ENCODE assay signal across 12 mouse cellular contexts in genomic region chr14:51095736-51096524, GRCm38 (mm10). TPM values are rescaled to one million over a fixed set of nuclear protein-coding genes. Genes with fewer than 3 reads are reported as not detected.
DNase-seq lines count a peak whose midpoint lies in the region; ATAC-seq and TF ChIP-seq lines count a peak whose summit lies in the region.
"Had no signal": no experiment of that assay in that cellular context is flagged by ENCODE, and none has a peak within 500 bp of the region (broad histone marks: within the 10 kb centered on the region; RNA-seq: fewer than 3 reads in every experiment).

No protein-coding gene starts in this region.

- no peaks in the 10 kb centered on the region; the same call in 1 of the 2 replicates for H3K4me1 ChIP-seq in kidney, adult 2 months (ENCODE audit: control insufficient read depth, insufficient read depth, low read length)
- peaks cover 7 to 26% of the 10 kb centered on the region in 2 experiments for H3K4me1 ChIP-seq in liver, embryonic 14.5 days (replicated peaks; ENCODE audit: control insufficient read depth in 2 of 2, insufficient read depth in 2 of 2, low read length in 1 of 2)
- H3K4me1 ChIP-seq in hindbrain, embryonic 11.5 days (replicated peaks; ENCODE audit: control insufficient read depth, insufficient read depth, low read length): no peaks in the 10 kb centered on the region

- TF ChIP-seq CTCF in kidney, adult 2 months (conservative IDR thresholded peaks at IDR 0.05; ENCODE audit: insufficient read depth, insufficient read length, low read depth, low read length): no peak
- TF ChIP-seq CTCF in liver, embryonic 14.5 days (IDR thresholded peaks at IDR 0.05; ENCODE audit: low read depth): no peak

- H3K9me3 ChIP-seq in liver, embryonic 14.5 days (ENCODE audit: control insufficient read depth, low read length): no peaks in the 10 kb centered on the region
- H3K9me3 ChIP-seq in hindbrain, embryonic 11.5 days (ENCODE audit: control insufficient read depth, low read length): no peaks in the 10 kb centered on the region
- H3K9me3 ChIP-seq: midbrain, embryonic 15.5 days had no signal

- no peak overlapping the region for H3K4me3 ChIP-seq in kidney, adult 2 months (ENCODE audit: insufficient read depth, low read depth, low read length)
- no peak overlapping the region for H3K4me3 ChIP-seq in liver, embryonic 14.5 days (ENCODE audit: insufficient read depth in 1 of 2, low read depth in 2 of 2, low read length in 2 of 2)
- no peak overlapping the region for H3K4me3 ChIP-seq in macrophage (ENCODE audit: inconsistent target)
- H3K4me3 ChIP-seq in hindbrain, embryonic 11.5 days (ENCODE audit: low read depth, low read length): no peak overlapping the region
- H3K4me3 ChIP-seq: midbrain, embryonic 15.5 days had no signal

- WGBS in kidney, adult 2 months: 33% methylated on average over 9 of the region's 9 CpGs
- 42% methylated on average over 9 of the region's 9 CpGs for WGBS in liver, embryonic 14.5 days (ENCODE audit: insufficient replicate concordance)
- 45% methylated on average over 9 of the region's 9 CpGs for WGBS in macrophage (ENCODE audit: missing documents)
- WGBS in hindbrain, embryonic 11.5 days: 77% methylated on average over 9 of the region's 9 CpGs

- peak; percentile 76 for DNase-seq in kidney, adult 2 months
- no peak for DNase-seq in liver, embryonic 14.5 days (ENCODE audit: low read depth in 3 of 3, low spot score in 3 of 3)
- DNase-seq in hindbrain, embryonic 11.5 days (ENCODE audit: low spot score): no peak
- DNase-seq in adrenal gland, postnatal 14 days: no peak
- DNase-seq in heart, postnatal 10 days: no peak
- no peak for DNase-seq in gastrocnemius, adult 8-10 months (ENCODE audit: low spot score in 2 of 2)

- peak; percentile 23 for ATAC-seq in common myeloid progenitor, adult 5-6 weeks (replicated peaks; ENCODE audit: low read depth, poor library complexity, severe bottlenecking)
- ATAC-seq in liver, embryonic 14.5 days (ENCODE audit: insufficient read depth): peak; percentile 34; the same call in 1 of the 2 replicates
- ATAC-seq in hindbrain, embryonic 11.5 days (ENCODE audit: low FRiP score): no peak
- ATAC-seq: midbrain, embryonic 15.5 days had no signal

- no peaks in the 10 kb centered on the region for H3K36me3 ChIP-seq in kidney, adult 2 months (ENCODE audit: control insufficient read depth, insufficient read depth, low read length)
- no peaks in the 10 kb centered on the region for H3K36me3 ChIP-seq in liver, embryonic 14.5 days (replicated peaks; ENCODE audit: control insufficient read depth, insufficient read depth, low read depth)
- H3K36me3 ChIP-seq in macrophage (ENCODE audit: inconsistent target): no peaks in the 10 kb centered on the region
- H3K36me3 ChIP-seq in hindbrain, embryonic 11.5 days (ENCODE audit: control insufficient read depth, insufficient read depth, low read length): no peaks in the 10 kb centered on the region
- H3K36me3 ChIP-seq: midbrain, embryonic 15.5 days had no signal

- no peak for TF ChIP-seq EP300 in liver, embryonic 14.5 days (IDR thresholded peaks at IDR 0.05; ENCODE audit: low read depth)

- no peaks in the 10 kb centered on the region for H3K27me3 ChIP-seq in kidney, adult 2 months (replicated peaks; ENCODE audit: control insufficient read depth, insufficient read depth, low read length)
- no peaks in the 10 kb centered on the region for H3K27me3 ChIP-seq in liver, embryonic 14.5 days (ENCODE audit: control insufficient read depth, insufficient read depth, low read length)
- no peaks in the 10 kb centered on the region for H3K27me3 ChIP-seq in hindbrain, embryonic 11.5 days (ENCODE audit: control insufficient read depth, insufficient read depth, low read length)
- H3K27me3 ChIP-seq: midbrain, embryonic 15.5 days had no signal

- no peak overlapping the region; the same call in 1 of the 2 replicates for H3K4me2 ChIP-seq in liver, embryonic 14.5 days (ENCODE audit: low read depth)
- H3K4me2 ChIP-seq in hindbrain, embryonic 11.5 days (replicated peaks; ENCODE audit: low read depth, low read length): no peak overlapping the region
- H3K4me2 ChIP-seq: heart, embryonic 11.5 days; midbrain, embryonic 15.5 days had no signal

- H3K79me2 ChIP-seq in macrophage (ENCODE audit: inconsistent target): peaks cover 67% of the 10 kb centered on the region

- H3K9ac ChIP-seq in liver, embryonic 14.5 days (replicated peaks): no peak overlapping the region
- H3K9ac ChIP-seq in hindbrain, embryonic 11.5 days (ENCODE audit: low read depth, low read length): no peak overlapping the region
- H3K9ac ChIP-seq: midbrain, embryonic 15.5 days had no signal

- H3K27ac ChIP-seq in kidney, adult 2 months (ENCODE audit: insufficient read depth, low read depth, low read length): no peak overlapping the region
- H3K27ac ChIP-seq in liver, embryonic 14.5 days: no peak overlapping the region
- peak overlapping the region; percentile 98 for H3K27ac ChIP-seq in macrophage
- H3K27ac ChIP-seq in hindbrain, embryonic 11.5 days (ENCODE audit: low read depth, low read length): no peak overlapping the region
- H3K27ac ChIP-seq: midbrain, embryonic 15.5 days had no signal

- no peak for TF ChIP-seq POLR2A in kidney, adult 2 months (IDR thresholded peaks at IDR 0.05; ENCODE audit: low read depth, low read length)

- intact Hi-C loops in heart, postnatal 10 days (cut with DNase I): no loop called here

RNA-seq across cellular contexts. Expression of gene Ang, which starts 5.0 kb away (rescaled TPM):
- 1.1 TPM in 1 of 2 replicates, not detected in the other for total RNA-seq in common myeloid progenitor, adult 5-6 weeks (2017)
- polyA plus RNA-seq in kidney, adult 2 months (2012; rRNA removed): 4.7 and 5.1 TPM in 2 replicates
- polyA plus RNA-seq in liver, embryonic 14.5 days (2012; rRNA removed): 3.3 and 3.4 TPM in 2 replicates
- 5.4 and 7.1 TPM in 2 replicates for polyA plus RNA-seq in liver, embryonic 14.5 days (2014; fragmentation: Nextera tagmentation; extraction: Ambion mirVana)
- total RNA-seq in macrophage (2018; cell fraction: chromatin; rRNA removed): 10 to 100 TPM in 4 of 26 experiments, 1 to 10 TPM in 21, not detected in 1; 1.2 to 19.8 (median 5.1) TPM
- total RNA-seq in macrophage (2018; cell fraction: cytosol; rRNA removed): 10 to 100 TPM; 11.7 to 37.1 (median 18.0) TPM
- 10 to 100 TPM in 18 of 26 experiments, 1 to 10 TPM in 8; 4.6 to 33.5 (median 11.8) TPM for total RNA-seq in macrophage (2018; cell fraction: nucleus; rRNA removed)
- 15.6 to 41.8 TPM (median 23.3 TPM) in 3 replicates for polyA plus RNA-seq in macrophage (2018)
- 2.8 and 3.0 TPM in 2 replicates for polyA plus RNA-seq in hindbrain, embryonic 11.5 days (2014; fragmentation: Nextera tagmentation; extraction: Ambion mirVana)
- 6.0 and 37.1 TPM in 2 replicates for total RNA-seq in adrenal gland, postnatal 14 days (2021)
- 1 to 10 TPM; 3.2 to 4.0 TPM for total RNA-seq in heart, postnatal 10 days (2021)
- 1 to 10 TPM; 1.2 to 3.0 (median 1.6) TPM for total RNA-seq in gastrocnemius, adult 8-10 months (2022)

RNA-seq across cellular contexts. Expression of gene Rnase4, which starts 5.1 kb away (rescaled TPM):
- 0.82 and 2.5 TPM in 2 replicates for total RNA-seq in common myeloid progenitor, adult 5-6 weeks (2017)
- 35.1 and 41.2 TPM in 2 replicates for polyA plus RNA-seq in kidney, adult 2 months (2012; rRNA removed)
- 12.8 and 15.0 TPM in 2 replicates for polyA plus RNA-seq in liver, embryonic 14.5 days (2012; rRNA removed)
- polyA plus RNA-seq in liver, embryonic 14.5 days (2014; fragmentation: Nextera tagmentation; extraction: Ambion mirVana): 20.2 and 21.9 TPM in 2 replicates
- total RNA-seq in macrophage (2018; cell fraction: chromatin; rRNA removed): 10 to 100 TPM in 5 of 26 experiments, 1 to 10 TPM in 18, under 1 TPM in 3; 0.58 to 32.5 (median 4.5) TPM
- 100 to 1,000 TPM in 11 of 26 experiments, 10 to 100 TPM in 15; 48.9 to 175 (median 76.0) TPM for total RNA-seq in macrophage (2018; cell fraction: cytosol; rRNA removed)
- total RNA-seq in macrophage (2018; cell fraction: nucleus; rRNA removed): 10 to 100 TPM; 11.5 to 94.0 (median 37.5) TPM
- 71.8 to 173 TPM (median 117 TPM) in 3 replicates for polyA plus RNA-seq in macrophage (2018)
- polyA plus RNA-seq in hindbrain, embryonic 11.5 days (2014; fragmentation: Nextera tagmentation; extraction: Ambion mirVana): 17.3 and 19.2 TPM in 2 replicates
- total RNA-seq in adrenal gland, postnatal 14 days (2021): 56.5 and 131 TPM in 2 replicates
- total RNA-seq in heart, postnatal 10 days (2021): 10 to 100 TPM; 45.4 to 46.9 TPM
- 10 to 100 TPM; 17.3 to 32.3 (median 23.6) TPM for total RNA-seq in gastrocnemius, adult 8-10 months (2022)

RNA-seq across cellular contexts. Expression of gene Eddm3b, which starts 18.3 kb away (rescaled TPM):
- not detected in 2 replicates for total RNA-seq in common myeloid progenitor, adult 5-6 weeks (2017)
- polyA plus RNA-seq in kidney, adult 2 months (2012; rRNA removed): 0.42 and 0.64 TPM in 2 replicates
- polyA plus RNA-seq in liver, embryonic 14.5 days (2012; rRNA removed): not detected in 2 replicates
- not detected in 2 replicates for polyA plus RNA-seq in liver, embryonic 14.5 days (2014; fragmentation: Nextera tagmentation; extraction: Ambion mirVana)
- not detected for total RNA-seq in macrophage (2018; cell fraction: chromatin; rRNA removed)
- under 1 TPM in 1 of 26 experiments, not detected in 25; 0.11 TPM for total RNA-seq in macrophage (2018; cell fraction: cytosol; rRNA removed)
- total RNA-seq in macrophage (2018; cell fraction: nucleus; rRNA removed): not detected
- polyA plus RNA-seq in macrophage (2018): not detected in 3 replicates
- 0.15 and 0.24 TPM in 2 replicates for polyA plus RNA-seq in hindbrain, embryonic 11.5 days (2014; fragmentation: Nextera tagmentation; extraction: Ambion mirVana)
- total RNA-seq in adrenal gland, postnatal 14 days (2021): not detected in 2 replicates
- not detected for total RNA-seq in heart, postnatal 10 days (2021)
- not detected for total RNA-seq in gastrocnemius, adult 8-10 months (2022)
- total RNA-seq: left cerebral cortex, postnatal 25 days had no signal
- polyA plus RNA-seq: forebrain, embryonic 11.5 days; heart, embryonic 11.5 days; midbrain, embryonic 15.5 days had no signal

RNA-seq across cellular contexts. Expression of gene Olfr750, which starts 21.7 kb away (rescaled TPM):
- not detected in 2 replicates for total RNA-seq in common myeloid progenitor, adult 5-6 weeks (2017)
- not detected in 2 replicates for polyA plus RNA-seq in kidney, adult 2 months (2012; rRNA removed)
- not detected in 2 replicates for polyA plus RNA-seq in liver, embryonic 14.5 days (2012; rRNA removed)
- not detected in 2 replicates for polyA plus RNA-seq in liver, embryonic 14.5 days (2014; fragmentation: Nextera tagmentation; extraction: Ambion mirVana)
- not detected for total RNA-seq in macrophage (2018; cell fraction: chromatin; rRNA removed)
- not detected for total RNA-seq in macrophage (2018; cell fraction: cytosol; rRNA removed)
- total RNA-seq in macrophage (2018; cell fraction: nucleus; rRNA removed): not detected
- polyA plus RNA-seq in macrophage (2018): not detected in 3 replicates
- not detected in 2 replicates for polyA plus RNA-seq in hindbrain, embryonic 11.5 days (2014; fragmentation: Nextera tagmentation; extraction: Ambion mirVana)
- total RNA-seq in adrenal gland, postnatal 14 days (2021): not detected in 2 replicates
- not detected for total RNA-seq in heart, postnatal 10 days (2021)
- total RNA-seq in gastrocnemius, adult 8-10 months (2022): not detected
- total RNA-seq: left cerebral cortex, postnatal 25 days had no signal
- polyA plus RNA-seq: forebrain, embryonic 11.5 days; heart, embryonic 11.5 days had no signal

RNA-seq across cellular contexts. Expression of gene Rnase6, which starts 27.8 kb away (rescaled TPM):
- 49.7 and 62.1 TPM in 2 replicates for total RNA-seq in common myeloid progenitor, adult 5-6 weeks (2017)
- polyA plus RNA-seq in kidney, adult 2 months (2012; rRNA removed): 3.4 and 8.5 TPM in 2 replicates
- 1.9 and 2.8 TPM in 2 replicates for polyA plus RNA-seq in liver, embryonic 14.5 days (2012; rRNA removed)
- 3.6 TPM in 2 replicates for polyA plus RNA-seq in liver, embryonic 14.5 days (2014; fragmentation: Nextera tagmentation; extraction: Ambion mirVana)
- 1 to 10 TPM in 9 of 26 experiments, under 1 TPM in 8, not detected in 9; 0.25 to 4.6 (median 1.0) TPM for total RNA-seq in macrophage (2018; cell fraction: chromatin; rRNA removed)
- total RNA-seq in macrophage (2018; cell fraction: cytosol; rRNA removed): 10 to 100 TPM in 18 of 26 experiments, 1 to 10 TPM in 8; 5.1 to 18.7 (median 13.1) TPM
- 10 to 100 TPM in 7 of 26 experiments, 1 to 10 TPM in 18, under 1 TPM in 1; 0.89 to 20.6 (median 6.0) TPM for total RNA-seq in macrophage (2018; cell fraction: nucleus; rRNA removed)
- polyA plus RNA-seq in macrophage (2018): 3.8 to 24.3 TPM (median 17.6 TPM) in 3 replicates
- 0.24 TPM in 1 of 2 replicates, not detected in the other for polyA plus RNA-seq in hindbrain, embryonic 11.5 days (2014; fragmentation: Nextera tagmentation; extraction: Ambion mirVana)
- 1.3 and 4.5 TPM in 2 replicates for total RNA-seq in adrenal gland, postnatal 14 days (2021)
- total RNA-seq in heart, postnatal 10 days (2021): under 1 TPM; 0.31 to 0.69 TPM
- total RNA-seq in gastrocnemius, adult 8-10 months (2022): not detected
- polyA plus RNA-seq: forebrain, embryonic 11.5 days; heart, embryonic 11.5 days had no signal
